Comparison of ENCODE assay signal across 14 mouse cellular contexts in the genomic region with DNA sequence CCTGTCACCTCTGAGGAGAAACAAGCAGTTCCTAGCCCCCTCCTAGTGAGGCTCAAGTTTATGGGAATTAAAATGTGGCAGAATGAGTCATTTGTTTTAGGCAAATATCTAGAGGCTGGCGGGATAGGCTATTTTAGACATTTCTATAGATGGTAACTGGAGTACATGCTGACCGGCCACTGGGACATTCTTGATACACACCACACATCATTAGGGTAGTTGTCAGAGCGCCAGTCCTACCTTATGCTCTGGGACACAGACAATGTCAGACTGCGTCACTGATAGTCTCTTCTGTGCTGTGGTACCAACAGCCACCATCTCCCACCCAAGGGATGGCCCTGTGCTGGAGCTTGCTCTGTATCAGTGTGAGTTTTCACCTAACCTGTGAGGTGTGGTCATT. TPM values are rescaled to one million over a fixed set of nuclear protein-coding genes. Genes with fewer than 3 reads are reported as not detected.
"Had no signal": no experiment of that assay in that cellular context is flagged by ENCODE, and none has a peak within 500 bp of the region (broad histone marks: within the 10 kb centered on the region; RNA-seq: fewer than 3 reads in every experiment).

No protein-coding gene starts in this region.

- H3K9ac ChIP-seq: kidney, embryonic 15.5 days; limb, embryonic 15.5 days; liver, embryonic 12.5 days; lung, embryonic 14.5 days; midbrain, embryonic 12.5 days; neural tube, embryonic 15.5 days had no signal

- DNase-seq: kidney, postnatal 14 days; lung, embryonic 14.5 days; lung, postnatal 10 days; lung, postnatal 4 days; right cerebral cortex, adult 18-20 months; right cerebral cortex, postnatal 25 days; thymus, postnatal 36 days had no signal

- H3K4me2 ChIP-seq: kidney, embryonic 15.5 days; limb, embryonic 15.5 days; liver, embryonic 12.5 days; lung, embryonic 14.5 days; midbrain, embryonic 12.5 days; neural tube, embryonic 15.5 days had no signal

- H3K36me3 ChIP-seq: kidney, embryonic 15.5 days; limb, embryonic 15.5 days; liver, embryonic 12.5 days; midbrain, embryonic 12.5 days; neural tube, embryonic 15.5 days had no signal

- H3K27me3 ChIP-seq: kidney, embryonic 15.5 days; midbrain, embryonic 12.5 days; neural tube, embryonic 15.5 days had no signal

- H3K4me3 ChIP-seq: kidney, embryonic 15.5 days; limb, embryonic 15.5 days; liver, embryonic 12.5 days; midbrain, embryonic 12.5 days; myocyte; neural tube, embryonic 15.5 days had no signal

- ATAC-seq: liver, embryonic 12.5 days had no signal

- H3K4me1 ChIP-seq: kidney, embryonic 15.5 days; limb, embryonic 15.5 days; liver, embryonic 12.5 days; neural tube, embryonic 15.5 days had no signal

- H3K9me3 ChIP-seq: kidney, embryonic 15.5 days; limb, embryonic 15.5 days; liver, embryonic 12.5 days; midbrain, embryonic 12.5 days; neural tube, embryonic 15.5 days had no signal

- H3K27ac ChIP-seq: kidney, embryonic 15.5 days; limb, embryonic 15.5 days; liver, embryonic 12.5 days; midbrain, embryonic 12.5 days; neural tube, embryonic 15.5 days had no signal

RNA-seq across cellular contexts. Expression of a gene that starts 35.5 kb away (rescaled TPM):
- total RNA-seq: megakaryocyte-erythroid progenitor cell, adult 5-6 weeks had no signal
- polyA plus RNA-seq: myocyte had no signal
